Mouse (Mus musculus) stomach, postnatal 0 days (tissue): ENCODE data around the gene Lce1a1. TPM values are rescaled to one million over a fixed set of nuclear protein-coding genes. Genes with fewer than 3 reads are reported as not detected.
"Not testable (repeated sequence)": the region's sequence is repeated elsewhere in the genome, so short reads cannot be mapped to it uniquely, and the experiment has no call there.

Experiments used
- ATAC-seq: fragments of 200-750 bp; cut with Nextera tagmentation; 2 replicates; pipeline ENCODE4 v1.8.0; 2017; ENCODE audit not compliant: low FRiP score, low TSS enrichment
- DNase-seq: peaks from one replicate; pipeline ENCODE4 v3.0.0-alpha.2; 2016; ENCODE audit warnings: low spot score
- H3K27ac ChIP-seq: fragments of 300-500 bp; sonication (generic); replicated peaks from 2 replicates; pipeline ENCODE4 v1.5.1; 2014; ENCODE audit warnings: mild to moderate bottlenecking, control low read depth
- H3K27me3 ChIP-seq: fragments of 300-500 bp; sonication (generic); 2 replicates; pipeline ENCODE4 v1.6.1; 2014; ENCODE audit warnings: low read length; ENCODE audit not compliant: control insufficient read depth, insufficient read depth
- H3K36me3 ChIP-seq: fragments of 300-500 bp; sonication (generic); 2 replicates; pipeline ENCODE4 v1.6.1; 2014; ENCODE audit warnings: low read length, mixed read lengths; ENCODE audit not compliant: control insufficient read depth, insufficient read depth
- H3K4me1 ChIP-seq: fragments of 300-500 bp; sonication (generic); replicated peaks from 2 replicates; pipeline ENCODE4 v1.6.1; 2014; ENCODE audit warnings: antibody characterized with exemption; ENCODE audit not compliant: control insufficient read depth, insufficient read depth
- H3K4me2 ChIP-seq: fragments of 300-500 bp; sonication (generic); replicated peaks from 2 replicates; pipeline ENCODE4 v1.6.1; 2014; ENCODE audit warnings: low read depth, mild to moderate bottlenecking, control low read depth, moderate library complexity
- H3K4me3 ChIP-seq: fragments of 300-500 bp; sonication (generic); 2 replicates; pipeline ENCODE4 v1.5.1; 2014; ENCODE audit warnings: low read depth, low read length, control low read depth
- H3K9ac ChIP-seq: fragments of 300-500 bp; sonication (generic); 2 replicates; pipeline ENCODE4 v1.6.1; 2014; ENCODE audit warnings: mild to moderate bottlenecking, low read length, control low read depth, mixed read lengths
- H3K9me3 ChIP-seq: fragments of 300-500 bp; sonication (generic); 2 replicates; pipeline ENCODE4 v1.6.1; 2016; ENCODE audit warnings: low read length; ENCODE audit not compliant: control insufficient read depth
- CTCF ChIP-seq: IDR thresholded peaks from 2 replicates; pipeline ENCODE4 v1.5.1; 2016; ENCODE audit warnings: antibody characterized with exemption, low read depth, mild to moderate bottlenecking, moderate library complexity
- EP300 ChIP-seq: optimal IDR thresholded peaks from 2 replicates; pipeline ENCODE3; 2016; ENCODE audit warnings: antibody characterized with exemption
- WGBS: fragments of 180-500 bp; shearing (Covaris S2); extraction: QIAGEN DNeasy Blood & Tissue Kit; methylation state at CpG from one replicate; pipeline ENCODE4 v1.1.7; 2014; 5-methylcytosine and 5-hydroxymethylcytosine counted together
- polyA plus RNA-seq: library from polyadenylated mRNA; unstranded; fragments of >200 nt; fragmentation: Nextera tagmentation; extraction: Ambion mirVana; gene quantifications from 2 replicates; pipeline ENCODE4 v1.2.1, GENCODE M21; 2015

Gene Lce1a1
- polyA plus RNA-seq, result 401 and 429 TPM in 2 replicates

DNA sequence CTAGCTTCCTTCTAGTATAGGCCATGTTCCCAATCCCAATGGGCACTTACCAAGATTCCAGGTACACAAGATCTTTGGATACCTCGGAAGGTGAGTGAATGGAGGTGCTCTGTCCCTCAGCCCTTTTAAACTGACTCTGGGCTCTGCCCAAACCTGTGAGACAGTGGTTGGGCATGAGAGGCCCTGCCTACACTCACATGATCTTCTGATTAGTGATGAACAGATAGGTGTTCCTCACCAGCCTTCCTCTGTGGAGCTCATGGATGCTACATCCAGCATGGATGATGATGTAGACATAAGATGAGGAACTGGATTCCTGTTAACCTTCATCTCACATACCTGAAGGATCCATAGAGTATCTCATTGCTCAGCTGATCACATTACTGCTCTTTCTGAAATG lies at the start of gene Lce1a1:
Lce1a1 (minus strand) TSS at position 101 of the 400 bp plus-strand sequence.
- Histone ChIP-seq H3K36me3 (no peaks in the 10 kb centered on the region), H3K9ac (no peak within 1 kb of the TSS), H3K4me3 (no peak within 1 kb of the TSS), H3K9me3 (no peaks in the 10 kb centered on the region), H3K4me2 (no peak within 1 kb of the TSS), H3K27ac (no peak within 1 kb of the TSS), H3K27me3 (no peaks in the 10 kb centered on the region), H3K4me1 (no peaks in the 10 kb centered on the region)
- no peak for DNase-seq
- TF ChIP-seq CTCF (no peak), EP300 (no peak)
- ATAC-seq, result no peak
- 80% methylated on average over 1 of the region's 1 CpGs for WGBS

DNA sequence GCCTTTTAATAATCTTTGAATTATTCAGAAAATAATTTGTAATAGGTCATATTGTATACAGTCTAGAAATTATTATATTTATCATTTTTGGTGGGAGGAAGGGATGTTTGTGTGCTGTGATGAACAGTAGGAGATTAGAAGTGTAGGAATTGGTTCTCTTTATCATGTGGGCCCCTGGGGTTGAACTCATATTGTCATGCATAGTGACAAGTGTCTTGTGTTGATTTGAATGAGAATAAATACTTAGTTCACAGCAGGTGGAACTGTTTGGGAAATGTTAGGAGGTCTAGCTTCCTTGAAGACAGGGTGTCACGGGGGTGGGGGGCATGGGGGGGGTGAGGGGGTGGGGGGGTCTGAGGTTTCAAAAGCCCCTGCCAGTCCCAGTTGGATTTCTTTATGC lies 46.5 kb upstream of the Lce1a1 start:
- no peak overlapping the region for H3K4me3 ChIP-seq
- no peaks in the 10 kb centered on the region for H3K27me3 ChIP-seq
- H3K9ac ChIP-seq, result no peak overlapping the region
- no peaks in the 10 kb centered on the region for H3K9me3 ChIP-seq
- H3K4me1 ChIP-seq, result no peaks in the 10 kb centered on the region
- no peak for TF ChIP-seq CTCF
- TF ChIP-seq EP300, result no peak
- WGBS, result 20% methylated on average over 1 of the region's 1 CpGs
- no peak overlapping the region for H3K27ac ChIP-seq
- no peak for DNase-seq
- ATAC-seq, result no peak
- no peaks in the 10 kb centered on the region for H3K36me3 ChIP-seq
- H3K4me2 ChIP-seq, result no peak overlapping the region

DNA sequence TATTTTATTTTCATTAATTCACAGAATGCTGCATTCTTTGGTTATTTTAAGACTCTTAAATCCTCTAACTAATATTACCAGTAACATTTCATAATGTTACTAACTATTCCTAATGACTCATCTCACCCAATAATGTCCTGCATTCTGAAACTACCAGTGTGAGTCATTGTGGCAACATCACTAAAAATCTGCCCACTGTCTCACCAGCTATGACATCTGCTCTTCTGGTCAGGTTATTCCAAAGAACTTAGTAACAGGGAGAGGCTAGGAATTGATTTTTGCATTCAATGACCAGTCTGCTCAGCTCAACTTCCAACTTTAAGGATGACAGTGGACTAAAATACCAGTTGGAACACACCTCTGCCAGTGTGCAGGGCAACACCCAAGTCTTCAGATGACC lies 43.6 kb upstream of the Lce1a1 start:
- H3K27ac ChIP-seq, result no peak overlapping the region

DNA sequence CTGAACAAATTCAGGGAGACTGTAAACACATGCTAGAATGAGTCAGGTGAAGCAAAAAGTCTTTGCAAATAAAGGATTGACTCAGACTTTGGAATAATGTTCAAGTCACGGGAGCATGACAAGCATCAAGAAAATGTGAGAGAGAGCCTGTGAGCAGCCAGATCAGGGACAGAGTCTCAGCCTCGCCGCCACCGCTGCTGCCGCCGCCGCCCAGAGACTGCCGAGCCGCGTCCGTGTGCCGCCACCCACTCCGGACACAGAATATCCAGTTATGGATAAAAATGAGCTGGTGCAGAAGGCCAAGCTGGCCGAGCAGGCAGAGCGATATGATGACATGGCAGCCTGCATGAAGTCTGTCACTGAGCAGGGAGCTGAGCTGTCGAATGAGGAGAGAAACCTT lies 41.0 kb upstream of the Lce1a1 start:
- not testable (repeated sequence) for ATAC-seq, H3K4me1 ChIP-seq, H3K9me3 ChIP-seq, H3K36me3 ChIP-seq, DNase-seq, H3K27me3 ChIP-seq, H3K4me3 ChIP-seq, H3K4me2 ChIP-seq, H3K9ac ChIP-seq, H3K27ac ChIP-seq
- 62% methylated on average over 16 of the region's 16 CpGs for WGBS

More for the DNA sequence above, 43.6 kb upstream of the Lce1a1 start:
- ATAC-seq (no peak), DNase-seq (no peak)
- no peaks in the 10 kb centered on the region for H3K9me3 ChIP-seq
- H3K4me1 ChIP-seq, result no peaks in the 10 kb centered on the region
- no peak for TF ChIP-seq CTCF
- TF ChIP-seq EP300, result no peak
- H3K4me3 ChIP-seq, result no peak overlapping the region
- no peak overlapping the region for H3K9ac ChIP-seq
- no peaks in the 10 kb centered on the region for H3K27me3 ChIP-seq
- H3K36me3 ChIP-seq, result no peaks in the 10 kb centered on the region
- no peak overlapping the region for H3K4me2 ChIP-seq

DNA sequence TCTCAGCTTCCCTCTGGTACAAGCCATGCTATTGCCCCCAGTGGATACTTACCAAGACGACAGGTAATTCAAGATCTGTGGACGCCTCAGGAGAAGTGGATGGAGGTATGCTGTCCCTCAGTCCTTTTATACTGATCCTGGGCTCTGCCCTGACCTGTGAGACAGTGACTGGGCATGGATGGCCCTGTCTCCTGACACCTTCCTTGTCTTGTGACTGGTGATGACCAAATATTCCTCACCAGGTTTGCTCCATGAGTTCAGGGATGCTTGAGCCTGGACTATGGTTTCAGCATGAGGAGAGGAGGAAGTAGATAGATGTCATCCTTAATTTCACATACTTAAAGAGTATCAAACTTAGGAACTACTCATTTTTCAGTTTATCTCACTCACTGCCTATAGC lies 39.0 kb upstream of the Lce1a1 start, which contains the start of gene Lce1d:
Lce1d (minus strand) TSS at position 101 of the 400 bp plus-strand sequence.
- no peak for ATAC-seq
- Histone ChIP-seq H3K27me3 (no peaks in the 10 kb centered on the region), H3K27ac (no peak within 1 kb of the TSS), H3K36me3 (no peaks in the 10 kb centered on the region), H3K9ac (no peak within 1 kb of the TSS), H3K4me2 (no peak within 1 kb of the TSS), H3K4me1 (no peaks in the 10 kb centered on the region), H3K4me3 (no peak within 1 kb of the TSS), H3K9me3 (no peaks in the 10 kb centered on the region)
- TF ChIP-seq CTCF (no peak), EP300 (no peak)
- WGBS, result 38% methylated on average over 2 of the region's 2 CpGs
- no peak for DNase-seq

DNA sequence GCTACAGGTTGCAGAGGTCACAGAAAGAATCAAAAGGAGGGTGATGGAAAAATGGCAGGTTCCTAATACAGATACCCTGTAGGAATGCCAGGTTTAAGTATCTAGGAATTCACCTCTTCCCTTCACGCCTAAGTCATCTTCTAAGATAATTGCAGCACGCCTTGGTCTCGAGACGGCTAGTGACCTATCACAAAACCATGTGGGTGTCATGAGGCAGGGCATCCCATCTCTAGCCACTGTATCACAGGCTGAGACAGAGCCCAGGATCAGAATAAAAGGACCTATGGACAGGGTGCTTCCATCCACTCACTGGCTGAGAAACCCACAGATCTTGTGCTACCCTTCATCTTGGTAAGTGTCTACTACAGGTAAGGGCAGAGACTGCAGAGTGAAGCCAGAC lies 30.8 kb upstream of the Lce1a1 start, which contains the start of gene Lce1c:
Lce1c (plus strand) TSS at position 301 of the 400 bp plus-strand sequence.
- H3K9ac ChIP-seq, result no peak within 1 kb of the TSS
- 91% methylated on average over 4 of the region's 4 CpGs for WGBS
- no peak for DNase-seq
- no peaks in the 10 kb centered on the region for H3K27me3 ChIP-seq
- TF ChIP-seq EP300 (no peak), CTCF (no peak)
- H3K4me2 ChIP-seq, result no peak within 1 kb of the TSS
- no peak for ATAC-seq
- no peaks in the 10 kb centered on the region for H3K36me3 ChIP-seq
- H3K9me3 ChIP-seq, result no peaks in the 10 kb centered on the region
- no peak within 1 kb of the TSS for H3K27ac ChIP-seq
- H3K4me3 ChIP-seq, result no peak within 1 kb of the TSS
- no peaks in the 10 kb centered on the region for H3K4me1 ChIP-seq
